Mouse (Mus musculus) midbrain, embryonic 16.5 days (tissue): ENCODE measurements around the gene Snrk. TPM values are rescaled to one million over a fixed set of nuclear protein-coding genes. Genes with fewer than 3 reads are reported as not detected.

Experiments used
- ATAC-seq: fragments of 200-750 bp; cut with Nextera tagmentation; 2 replicates; pipeline ENCODE4 v1.8.0; 2017; ENCODE audit warnings: moderate TSS enrichment
- H3K27ac ChIP-seq: fragments of 300-500 bp; sonication (generic); 2 replicates; pipeline ENCODE4 v1.5.1; 2014; ENCODE audit warnings: mild to moderate bottlenecking, low read length, mixed read lengths
- H3K27me3 ChIP-seq: fragments of 300-500 bp; sonication (generic); 2 replicates; pipeline ENCODE4 v1.6.1; 2014; ENCODE audit warnings: low read depth, low read length, mixed read lengths; ENCODE audit not compliant: control insufficient read depth, insufficient read depth
- H3K36me3 ChIP-seq: fragments of 300-500 bp; sonication (generic); 2 replicates; pipeline ENCODE4 v1.6.1; 2014; ENCODE audit warnings: mild to moderate bottlenecking, low read length, moderate library complexity, mixed read lengths; ENCODE audit not compliant: control insufficient read depth, insufficient read depth
- H3K4me1 ChIP-seq: fragments of 300-500 bp; sonication (generic); 2 replicates; pipeline ENCODE4 v1.6.1; 2014; ENCODE audit warnings: mild to moderate bottlenecking, low read length, mixed read lengths; ENCODE audit not compliant: control insufficient read depth, insufficient read depth
- H3K4me2 ChIP-seq: fragments of 300-500 bp; sonication (generic); 2 replicates; pipeline ENCODE4 v1.6.1; 2014; ENCODE audit warnings: mild to moderate bottlenecking, low read length, mixed read lengths
- H3K4me3 ChIP-seq: fragments of 300-500 bp; sonication (generic); 2 replicates; pipeline ENCODE4 v1.5.1; 2014; ENCODE audit warnings: low read depth, mild to moderate bottlenecking, low read length, moderate library complexity, mixed read lengths
- H3K9ac ChIP-seq: fragments of 300-500 bp; sonication (generic); 2 replicates; pipeline ENCODE4 v1.6.1; 2014; ENCODE audit warnings: low read depth, low read length, mixed read lengths
- H3K9me3 ChIP-seq: fragments of 300-500 bp; sonication (generic); replicated peaks from 2 replicates; pipeline ENCODE4 v1.6.1; 2014; ENCODE audit warnings: mild to moderate bottlenecking, low read length, mixed read lengths; ENCODE audit not compliant: control insufficient read depth, poor library complexity, severe bottlenecking
- WGBS: fragments of 180-500 bp; shearing (Covaris S2); extraction: QIAGEN DNeasy Blood & Tissue Kit; methylation state at CpG from one replicate; pipeline ENCODE4 v1.1.7; 2014; 5-methylcytosine and 5-hydroxymethylcytosine counted together
- polyA plus RNA-seq: library from polyadenylated mRNA; unstranded; fragments of >200 nt; fragmentation: Nextera tagmentation; extraction: Ambion mirVana; gene quantifications from 2 replicates; pipeline ENCODE4 v1.2.1, GENCODE M21; 2015

Snrk gene
- polyA plus RNA-seq, 1 experiment from 2014 or later = 95.4 TPM

- Histone ChIP-seq H3K27ac (no peak overlapping the region), H3K36me3 (no peaks in the 10 kb centered on the region), H3K4me1 (no peaks in the 10 kb centered on the region), H3K4me2 (no peak overlapping the region), H3K4me3 (no peak overlapping the region), H3K27me3 (no peaks in the 10 kb centered on the region; the same call in 1 of the 2 replicates), H3K9me3 (no peaks in the 10 kb centered on the region), H3K9ac (no peak overlapping the region)
- ATAC-seq = no peak
- 84% methylated on average over 4 of the region's 4 CpGs for WGBS
These were observed 15.9 kb upstream of the Snrk start for GRCm38 (mm10) chr9:122101196-122101595.

DNA sequence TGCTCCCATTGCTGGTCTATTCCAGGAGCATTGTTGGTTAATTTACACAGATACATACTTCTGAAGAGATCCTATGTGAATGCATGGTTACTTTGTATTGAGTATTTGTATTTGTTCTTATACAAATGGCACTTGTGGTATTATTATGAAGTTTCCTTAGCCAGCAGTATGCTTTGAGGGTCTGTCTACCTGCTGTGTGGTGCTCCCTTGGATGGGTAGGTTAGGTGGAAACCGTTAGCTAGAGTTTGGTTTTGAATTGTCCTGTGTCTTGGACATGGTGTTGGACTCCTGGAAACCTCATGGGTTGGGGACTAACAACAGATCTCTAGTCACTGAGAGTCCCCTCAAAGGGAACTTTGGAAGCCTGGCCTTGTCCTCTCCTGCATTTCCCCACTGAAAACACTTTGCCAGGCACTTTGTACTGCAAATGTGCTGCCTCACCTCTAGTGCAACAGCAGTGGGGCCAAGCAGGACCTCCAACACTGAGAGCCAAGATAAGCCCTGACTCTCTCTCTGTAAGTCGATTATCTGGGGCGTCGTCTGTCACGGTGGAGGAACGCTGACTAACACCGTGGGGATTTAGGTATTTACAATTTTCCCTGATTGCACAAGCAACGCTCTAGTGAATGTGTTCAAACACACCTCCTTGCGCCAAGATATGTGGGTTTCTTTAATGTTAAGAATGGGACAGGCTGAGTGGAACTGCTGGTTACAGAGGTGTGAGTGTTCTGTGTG lies 13.3 kb upstream of the Snrk start:
- no peaks in the 10 kb centered on the region for H3K9me3 ChIP-seq
- H3K36me3 ChIP-seq = no peaks in the 10 kb centered on the region
- no peak overlapping the region for H3K4me2 ChIP-seq
- no peaks in the 10 kb centered on the region; the same call in 1 of the 2 replicates for H3K27me3 ChIP-seq
- 56% methylated on average over 9 of the region's 9 CpGs for WGBS
- H3K4me3 ChIP-seq = no peak overlapping the region
- no peak overlapping the region for H3K27ac ChIP-seq
- H3K9ac ChIP-seq = no peak overlapping the region
- ATAC-seq = no peak
- H3K4me1 ChIP-seq = no peaks in the 10 kb centered on the region

DNA sequence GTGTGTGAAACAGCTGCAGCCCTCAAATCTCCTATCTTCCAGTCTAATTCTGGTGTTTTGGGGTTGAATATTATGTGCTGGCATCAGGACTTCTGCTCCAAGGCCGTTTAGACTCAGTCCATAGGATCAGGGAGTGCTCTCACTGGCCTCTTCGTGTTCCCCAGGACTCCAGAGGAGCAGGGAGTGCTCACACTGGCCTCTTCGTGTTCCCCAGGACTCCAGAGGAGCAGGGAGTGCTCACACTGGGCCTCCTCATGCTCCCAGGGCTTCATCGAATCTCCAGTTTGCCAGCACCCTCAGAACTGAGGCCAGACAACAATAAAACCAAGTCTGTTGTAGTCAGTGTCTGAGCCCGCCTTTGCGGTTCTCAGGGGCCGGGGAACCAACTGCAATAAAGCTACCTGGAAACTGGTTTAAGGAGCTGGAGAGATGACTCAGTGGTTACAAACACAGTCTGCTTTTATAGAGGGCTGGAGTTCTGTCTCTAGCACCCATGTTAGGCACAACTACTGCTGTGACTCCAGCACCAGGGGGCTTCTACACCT lies 12.7 kb upstream of the Snrk start:
- WGBS = 61% methylated on average over 7 of the region's 7 CpGs
- no peak overlapping the region for H3K4me2 ChIP-seq
- no peak for ATAC-seq

DNA sequence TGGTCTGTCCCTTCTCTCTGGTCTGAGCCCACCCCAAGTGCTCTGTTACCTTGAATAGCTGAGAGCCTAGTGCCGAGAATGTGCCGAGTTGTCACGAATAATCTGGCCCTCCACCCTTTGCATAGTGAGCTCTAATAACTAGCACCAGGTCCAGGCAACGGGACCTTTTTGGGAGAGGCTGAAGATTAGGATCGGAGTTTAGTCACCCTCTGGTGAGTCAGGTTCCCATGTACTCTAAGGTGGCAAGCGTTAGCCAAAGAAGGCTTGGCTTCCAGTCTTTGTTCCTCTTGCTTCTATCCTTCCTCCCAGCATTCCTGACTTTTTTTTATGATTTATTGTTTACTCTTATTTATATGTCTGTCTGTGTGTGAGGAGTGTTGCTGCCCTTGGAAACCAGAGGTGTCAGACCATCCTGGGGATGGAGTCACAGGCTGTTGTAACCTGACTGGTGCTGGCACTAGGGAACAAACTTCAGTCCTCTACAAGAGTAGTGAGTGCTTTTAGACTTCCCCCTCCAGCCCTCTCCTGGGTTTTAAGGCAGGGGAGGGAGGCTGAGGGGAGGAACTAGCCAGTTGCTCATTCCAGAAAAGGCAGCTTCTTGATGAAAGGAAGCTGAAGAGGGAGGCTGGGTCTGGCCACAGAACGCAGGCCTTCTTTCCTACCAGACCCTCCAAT lies 9.2 kb upstream of the Snrk start:
- Histone ChIP-seq H3K27me3 (no peaks in the 10 kb centered on the region; the same call in 1 of the 2 replicates), H3K36me3 (no peaks in the 10 kb centered on the region), H3K9me3 (no peaks in the 10 kb centered on the region), H3K4me3 (no peak overlapping the region), H3K4me1 (no peaks in the 10 kb centered on the region), H3K9ac (no peak overlapping the region), H3K27ac (no peak overlapping the region), H3K4me2 (no peak overlapping the region)
- 73% methylated on average over 7 of the region's 7 CpGs for WGBS
- ATAC-seq = no peak

More for the DNA sequence above, 12.7 kb upstream of the Snrk start:
- Histone ChIP-seq H3K27ac (no peak overlapping the region), H3K4me3 (no peak overlapping the region), H3K4me1 (no peaks in the 10 kb centered on the region), H3K27me3 (no peaks in the 10 kb centered on the region; the same call in 1 of the 2 replicates), H3K36me3 (no peaks in the 10 kb centered on the region), H3K9ac (no peak overlapping the region), H3K9me3 (no peaks in the 10 kb centered on the region)

GRCm38 (mm10) chr9:122109553-122110225 lies 7.4 kb upstream of the Snrk start:
- H3K27ac ChIP-seq = 0 out of 2 replicates have a peak overlapping the region, but pooled peaks have one; percentile 47
- H3K4me2 ChIP-seq = no peak overlapping the region
- H3K9me3 ChIP-seq = no peaks in the 10 kb centered on the region
- no peak for ATAC-seq
- WGBS = 54% methylated on average over 8 of the region's 8 CpGs
- no peaks in the 10 kb centered on the region; the same call in 1 of the 2 replicates for H3K27me3 ChIP-seq
- H3K9ac ChIP-seq = no peak overlapping the region
- no peaks in the 10 kb centered on the region for H3K36me3 ChIP-seq
- no peak overlapping the region for H3K4me3 ChIP-seq
- H3K4me1 ChIP-seq = no peaks in the 10 kb centered on the region

- H3K9me3 ChIP-seq = no peaks in the 10 kb centered on the region
- H3K27me3 ChIP-seq = no peaks in the 10 kb centered on the region; the same call in 1 of the 2 replicates
- no peaks in the 10 kb centered on the region for H3K36me3 ChIP-seq
- no peaks in the 10 kb centered on the region for H3K4me1 ChIP-seq
- 84% methylated on average over 6 of the region's 6 CpGs for WGBS
- no peak overlapping the region for H3K27ac ChIP-seq
- H3K9ac ChIP-seq = no peak overlapping the region
- H3K4me3 ChIP-seq = no peak overlapping the region
- H3K4me2 ChIP-seq = no peak overlapping the region
- ATAC-seq = no peak
These were observed 6.6 kb upstream of the Snrk start for GRCm38 (mm10) chr9:122110508-122110907.

DNA sequence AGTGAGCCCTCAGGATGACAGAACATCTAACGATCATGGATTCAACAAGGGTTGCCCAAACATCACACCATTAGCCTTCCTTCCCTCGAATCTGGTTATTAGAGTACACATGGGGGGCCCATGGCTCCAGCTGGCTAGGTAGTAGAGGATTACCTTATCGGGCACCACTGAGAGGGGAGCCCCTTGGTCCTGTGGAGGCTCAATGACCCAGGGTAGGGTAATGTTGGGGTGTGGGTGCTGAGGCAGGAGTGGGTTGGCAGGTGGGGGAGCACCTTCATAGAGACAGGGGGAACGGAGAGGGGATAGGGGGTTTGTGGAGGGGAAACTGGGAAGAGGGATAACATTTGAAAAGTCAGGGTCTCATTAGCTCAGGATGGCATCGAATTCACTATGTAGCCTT lies 6.1 kb upstream of the Snrk start:
- Histone ChIP-seq H3K4me1 (no peaks in the 10 kb centered on the region), H3K36me3 (no peaks in the 10 kb centered on the region), H3K27ac (no peak overlapping the region), H3K27me3 (no peaks in the 10 kb centered on the region), H3K4me3 (no peak overlapping the region), H3K9ac (no peak overlapping the region), H3K4me2 (no peak overlapping the region), H3K9me3 (no peaks in the 10 kb centered on the region)
- ATAC-seq = no peak
- 84% methylated on average over 5 of the region's 5 CpGs for WGBS

GRCm38 (mm10) chr9:122115552-122115951 lies 1.5 kb upstream of the Snrk start:
- H3K27me3 ChIP-seq = no peaks in the 10 kb centered on the region
- H3K4me2 ChIP-seq = no peak overlapping the region
- no peak overlapping the region for H3K9ac ChIP-seq
- WGBS = 47% methylated on average over 4 of the region's 4 CpGs
- H3K4me1 ChIP-seq = peaks cover 13% of the 10 kb centered on the region
- H3K36me3 ChIP-seq = no peaks in the 10 kb centered on the region; the same call in 1 of the 2 replicates
- no peak overlapping the region for H3K4me3 ChIP-seq
- H3K9me3 ChIP-seq = no peaks in the 10 kb centered on the region
- H3K27ac ChIP-seq = no peak overlapping the region
- ATAC-seq = no peak
